Mouse (Mus musculus) testis, postnatal 10 days (tissue): ENCODE measurements around the gene Fzd4.

ENCODE experiments used
- DNase-seq: peaks from one replicate; pipeline ENCODE4 v3.0.0; 2021; ENCODE audit warnings: low spot score

Gene Fzd4

DNA sequence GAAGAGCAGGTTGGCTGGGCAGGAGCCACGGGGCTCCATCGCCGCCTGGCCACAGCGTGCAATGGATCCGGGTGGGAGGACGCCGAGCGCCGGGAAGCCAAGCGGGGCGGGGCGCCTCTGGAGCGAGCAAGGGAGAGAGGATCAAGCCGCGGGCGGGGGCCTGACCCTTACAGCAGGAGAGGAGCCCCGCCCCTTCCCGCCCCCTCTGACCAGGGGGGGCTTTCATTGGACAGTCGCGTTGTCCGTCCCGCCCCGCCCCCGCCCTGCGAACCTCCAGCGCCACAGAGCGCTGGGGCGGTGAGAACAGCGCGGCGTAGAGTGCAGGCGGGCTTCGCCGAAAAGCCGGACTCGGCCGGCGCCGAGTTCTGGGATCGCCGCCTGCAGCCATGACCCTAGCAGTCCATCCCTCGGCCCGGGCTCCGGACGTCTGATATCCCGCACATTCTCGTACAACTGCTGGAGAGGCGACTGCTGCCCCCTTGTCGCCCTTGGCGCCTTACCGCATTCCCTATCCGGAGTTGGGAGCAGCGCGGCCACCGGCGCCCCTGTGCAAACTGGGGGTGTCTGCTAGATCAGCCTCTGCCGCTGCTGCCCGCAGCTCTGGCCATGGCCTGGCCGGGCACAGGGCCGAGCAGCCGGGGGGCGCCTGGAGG is at the start of gene Fzd4, which contains the start of gene Tmem135:
Gene Fzd4, plus strand, starts transcription at position 275 of the 653 bp plus-strand sequence.
Gene Tmem135, minus strand, starts transcription at position 142 of the 653 bp plus-strand sequence.
- DNase-seq, result peak; percentile 96

DNA sequence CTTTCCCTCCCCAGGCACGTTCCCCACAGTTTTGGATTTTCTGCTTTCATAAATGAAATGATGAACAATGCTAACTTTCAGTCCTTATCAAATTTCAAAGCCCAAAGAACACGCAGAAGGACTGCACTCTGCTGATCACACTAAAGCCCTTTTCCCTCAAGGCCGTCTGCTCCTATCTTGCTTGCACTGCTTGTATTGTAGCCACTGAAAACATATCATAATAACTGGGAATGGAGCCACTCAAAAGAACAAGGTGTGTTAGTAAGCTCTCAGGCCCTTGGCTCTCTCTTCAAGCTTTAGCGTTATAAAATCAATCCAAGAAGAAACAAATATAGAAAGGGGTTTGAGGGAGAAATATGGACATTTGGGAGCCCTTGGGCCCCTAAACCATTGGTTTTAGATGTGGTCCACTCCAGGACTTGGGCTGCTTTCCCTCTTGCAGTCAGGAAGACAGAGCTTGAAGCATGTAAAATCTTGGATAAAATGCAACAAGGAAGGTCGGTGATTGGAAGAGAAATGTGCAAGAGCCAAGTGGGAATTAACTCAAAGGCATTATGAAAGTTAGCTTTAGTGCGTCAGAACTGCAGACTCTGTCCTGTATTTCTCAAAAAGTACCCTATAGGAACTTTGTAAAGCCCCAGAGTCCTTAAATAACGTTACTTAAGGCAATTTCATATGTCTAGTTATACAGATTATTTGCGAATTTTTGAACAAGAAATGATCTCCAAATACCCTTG is 48.5 kb upstream of the Fzd4 start:
- DNase-seq, result no peak

DNA sequence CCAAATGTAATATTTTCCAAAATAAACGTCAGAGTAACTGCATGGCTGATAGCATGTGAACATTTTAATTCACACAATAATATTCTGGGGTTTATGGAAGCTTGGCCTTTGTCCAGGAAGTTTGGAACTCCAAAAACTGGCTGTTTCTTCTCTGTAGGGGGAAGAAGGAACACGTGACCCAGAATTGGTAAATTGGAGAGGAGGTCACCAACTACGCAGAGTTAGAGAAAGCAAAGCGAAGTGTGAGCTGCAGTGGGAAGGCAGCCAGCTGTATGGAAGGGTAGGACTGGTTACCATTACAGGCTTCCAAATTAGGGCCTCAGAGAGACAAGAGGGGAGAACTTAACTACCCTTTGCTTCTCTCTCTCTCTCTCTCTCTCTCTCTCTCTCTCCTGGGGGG is 47.8 kb upstream of the Fzd4 start:
- no peak for DNase-seq

DNA sequence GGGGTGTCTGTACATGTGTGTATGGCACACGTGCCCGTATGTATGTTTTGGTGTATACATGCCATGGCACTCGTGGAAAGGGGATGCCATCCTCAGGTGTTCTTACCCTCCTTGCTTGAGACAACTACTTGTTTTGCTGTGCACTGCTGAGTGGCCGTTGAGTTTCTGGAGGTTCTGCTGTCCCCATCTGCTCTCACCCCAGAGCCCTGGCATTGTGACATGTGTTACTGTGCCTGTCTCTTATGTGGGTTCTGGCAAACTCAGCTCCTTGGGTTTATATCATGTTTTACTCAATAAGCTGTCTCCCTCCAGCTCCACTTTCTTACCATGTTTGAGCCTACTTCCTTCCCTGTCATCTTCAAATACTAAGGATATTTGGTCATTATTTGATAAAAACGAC is 40.2 kb upstream of the Fzd4 start:
- DNase-seq, result no peak

DNA sequence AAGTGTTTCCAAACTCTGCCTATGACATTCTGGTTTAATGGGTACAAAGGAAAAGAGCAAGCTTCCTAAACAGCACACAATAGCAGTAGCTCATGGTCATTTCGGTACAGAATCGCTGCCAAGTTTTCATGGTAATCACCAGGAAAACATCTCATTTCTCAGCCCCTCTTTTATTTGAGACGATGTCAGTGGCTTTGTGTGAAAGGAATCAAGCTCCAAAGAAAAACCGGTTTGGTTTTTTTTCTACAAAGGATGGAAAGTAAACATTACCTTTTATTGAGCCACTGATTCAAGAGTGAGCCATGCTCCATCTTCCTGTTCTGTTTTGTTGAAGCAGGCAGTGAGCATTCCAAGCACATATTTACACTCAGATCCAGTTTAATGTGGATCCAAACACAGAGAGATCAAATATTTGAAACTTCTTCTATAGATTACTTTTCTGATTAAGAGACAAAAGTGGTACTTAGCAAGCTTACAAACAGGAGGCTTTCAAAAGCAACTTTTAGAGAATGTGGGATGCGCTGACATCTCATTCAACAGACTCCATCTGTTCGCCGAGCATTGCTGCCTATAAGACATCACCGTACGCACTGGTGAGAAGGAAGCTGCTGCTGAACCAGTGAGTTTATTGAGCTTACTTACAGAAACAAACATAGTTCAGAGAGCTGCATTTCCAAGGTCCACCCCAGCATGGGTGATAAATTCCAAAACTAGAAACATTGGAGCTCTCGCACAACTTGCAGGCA is 38.8 kb upstream of the Fzd4 start:
- DNase-seq, result no peak

DNA sequence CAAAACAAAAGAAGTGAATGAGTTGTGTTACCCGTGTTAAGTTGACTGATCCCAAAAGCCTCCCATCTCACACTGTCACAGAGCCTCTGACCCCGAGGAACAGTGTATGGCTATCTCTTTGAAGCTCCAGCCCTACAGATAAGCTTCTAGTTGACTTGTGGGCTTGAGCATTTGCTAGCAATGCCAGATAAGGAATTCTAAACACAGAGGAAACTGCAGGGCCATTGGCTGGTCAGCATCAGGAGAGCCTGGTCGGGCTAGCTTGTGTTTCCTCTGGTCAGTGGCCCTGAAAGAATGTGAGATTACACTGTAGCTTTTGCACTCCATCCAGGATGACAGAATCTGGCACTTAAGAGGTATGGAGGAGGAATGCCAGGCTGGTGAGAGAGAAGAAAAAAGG is 36.5 kb upstream of the Fzd4 start:
- DNase-seq, result no peak

DNA sequence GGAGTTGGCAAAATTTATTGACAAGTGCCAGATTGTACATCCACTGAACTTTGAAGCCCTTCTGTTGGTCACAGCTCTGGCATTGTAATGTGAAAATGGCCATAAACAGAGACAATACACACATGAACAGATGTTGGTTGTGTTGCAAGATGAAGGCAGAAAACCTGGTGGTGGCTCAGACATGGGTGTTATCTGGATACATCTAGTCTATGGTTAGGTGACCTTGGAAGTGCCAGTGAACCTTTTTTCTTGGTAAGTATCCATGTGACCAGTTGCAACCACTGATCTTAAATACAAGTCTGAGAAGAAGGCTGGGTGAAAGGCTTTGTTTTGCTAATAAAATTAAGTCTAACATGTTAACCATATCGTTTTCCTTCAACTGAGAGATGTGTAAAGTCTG is 34.1 kb upstream of the Fzd4 start:
- no peak for DNase-seq

DNA sequence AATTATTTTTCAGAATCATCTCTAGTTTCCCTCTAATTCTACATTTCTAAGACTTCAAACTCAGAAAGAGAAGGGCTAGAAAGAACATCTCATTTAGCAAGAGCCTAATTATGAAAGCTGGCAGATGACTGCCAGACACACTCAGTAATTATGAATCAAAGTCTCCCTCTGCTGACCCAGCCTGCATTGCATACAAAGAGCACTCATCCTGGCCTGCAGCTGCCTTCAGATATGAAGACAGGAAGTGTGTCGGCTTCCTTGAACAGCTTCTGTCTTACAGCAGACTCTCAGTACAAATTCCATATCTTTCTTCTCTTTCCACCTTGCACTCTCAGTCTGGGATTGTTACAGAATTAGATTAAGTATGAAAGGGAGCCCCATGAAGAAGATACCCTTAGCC is 33.2 kb upstream of the Fzd4 start:
- peak; percentile 54 for DNase-seq

DNA sequence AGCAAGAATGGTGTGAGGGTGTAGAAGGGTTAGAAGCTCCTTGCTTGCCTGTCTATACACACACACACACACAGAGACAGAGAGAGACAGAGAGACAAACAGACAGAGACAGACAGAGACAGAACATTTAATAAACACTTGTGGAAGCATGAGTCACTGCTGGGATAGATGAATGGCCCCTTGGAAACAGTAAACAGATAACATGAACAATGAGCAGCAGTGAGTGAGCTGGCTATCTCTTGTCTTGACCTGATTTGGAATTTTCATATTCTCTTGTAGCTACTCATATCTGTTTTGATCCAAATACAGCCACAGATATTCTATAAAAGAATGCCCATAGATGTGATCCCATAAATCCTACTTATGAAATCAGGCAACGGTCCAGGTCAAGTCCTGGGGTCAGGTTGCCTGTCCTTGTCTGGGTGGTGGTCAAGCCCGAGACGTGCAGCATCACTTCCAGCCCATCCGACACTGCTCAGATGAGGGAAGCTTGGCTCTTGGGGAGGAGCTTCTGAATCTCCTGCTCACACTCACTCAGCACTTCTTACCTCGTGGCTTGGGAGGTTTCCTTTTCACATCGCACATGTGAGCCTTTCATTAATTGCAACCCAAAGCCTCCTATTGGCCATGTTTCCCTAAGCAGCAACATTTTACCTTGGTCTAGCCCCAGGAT is 32.4 kb upstream of the Fzd4 start:
- no peak for DNase-seq

DNA sequence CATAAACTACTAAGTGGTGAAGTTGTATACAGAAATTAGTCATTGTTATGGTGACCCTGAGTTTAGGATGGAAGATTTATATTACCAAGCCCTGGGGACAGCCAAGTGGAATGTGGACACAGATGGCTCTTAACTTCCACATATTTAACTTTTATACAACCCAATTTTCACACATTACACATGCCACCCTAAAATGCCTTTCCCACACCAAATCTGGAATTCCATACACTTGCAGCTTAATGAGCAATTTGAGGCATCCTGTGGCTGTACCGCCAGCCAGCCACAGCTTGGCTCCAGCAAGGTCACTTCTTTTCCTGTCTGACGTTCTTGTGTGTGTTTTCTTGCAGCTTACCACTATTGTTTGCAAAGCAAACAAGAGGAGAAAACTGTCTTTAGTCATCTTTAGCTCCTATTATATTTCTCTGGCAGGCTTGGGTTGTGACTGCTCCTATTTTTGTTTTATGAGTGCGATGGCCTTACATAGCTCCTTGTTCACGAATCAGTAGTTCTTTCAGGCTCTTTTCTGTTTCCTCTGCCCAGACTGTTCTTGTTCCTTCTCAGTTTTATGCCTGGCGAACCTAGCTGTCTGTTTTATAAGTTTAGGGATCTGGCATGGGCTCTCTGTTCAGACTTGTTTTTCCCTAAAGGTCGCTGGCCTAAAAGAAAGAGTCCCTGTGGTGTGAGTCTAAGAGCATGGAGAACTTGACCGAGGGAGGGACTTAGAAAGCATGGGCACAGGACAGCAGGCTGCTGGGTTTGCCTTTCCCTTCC is 23.0 kb upstream of the Fzd4 start:
- DNase-seq, result no peak

DNA sequence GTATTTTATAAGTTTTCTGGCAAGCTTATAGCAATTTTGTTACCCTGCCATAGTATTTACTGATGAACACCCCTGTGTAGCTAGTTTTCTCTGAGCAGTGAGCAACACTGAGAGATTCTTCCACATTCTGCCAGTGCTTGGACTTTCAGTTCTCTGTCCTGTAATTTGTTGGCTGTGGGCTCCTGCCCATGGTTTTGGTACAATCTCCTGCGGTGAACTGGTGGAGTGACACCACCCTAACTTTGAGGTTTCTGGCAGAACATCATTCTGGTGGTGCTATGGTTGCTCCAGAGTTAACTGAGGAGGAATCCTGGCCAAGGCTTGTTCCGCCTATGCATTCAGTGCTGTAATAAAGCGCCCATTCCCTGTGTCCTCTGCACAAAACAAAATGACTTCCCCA is 21.3 kb upstream of the Fzd4 start:
- DNase-seq, result no peak

DNA sequence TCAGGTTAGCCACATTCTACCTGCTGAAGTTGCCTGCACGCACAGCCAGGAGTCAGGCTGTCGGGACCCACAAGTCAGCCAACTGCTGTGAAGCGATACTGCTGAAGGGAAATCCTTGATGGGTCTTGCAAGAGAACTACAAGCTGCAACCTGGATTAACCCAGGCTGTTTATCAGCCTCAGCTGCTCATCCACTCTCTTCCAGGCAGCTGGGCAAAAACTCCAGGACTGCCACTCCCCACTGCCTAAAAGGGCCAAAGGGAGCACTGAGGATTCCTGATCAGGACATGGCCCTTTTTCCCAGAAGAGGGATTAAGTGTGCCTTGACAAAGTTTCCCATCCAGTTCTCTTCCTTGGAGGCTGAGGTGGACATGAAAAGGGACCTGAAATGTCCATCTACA is 15.2 kb upstream of the Fzd4 start:
- DNase-seq, result no peak

DNA sequence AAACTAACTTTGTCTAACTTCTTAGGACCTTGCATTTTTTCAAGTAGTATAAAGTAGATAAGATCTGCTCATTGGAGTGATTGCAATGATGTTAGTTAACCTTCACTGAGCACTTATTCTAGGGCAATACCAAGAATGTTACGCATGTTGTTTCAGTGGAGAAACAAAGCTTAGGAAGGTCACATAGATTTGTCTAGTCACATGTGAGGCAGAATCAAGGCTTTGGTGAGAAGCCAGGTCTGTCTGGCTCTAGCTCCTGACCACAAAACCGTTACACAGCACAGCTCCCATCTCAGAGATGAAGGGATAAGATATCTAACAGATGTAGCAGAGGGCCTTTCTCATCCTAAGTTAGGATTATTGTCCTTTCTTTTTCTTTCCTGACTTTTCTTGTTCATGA is 13.5 kb upstream of the Fzd4 start:
- DNase-seq, result no peak

DNA sequence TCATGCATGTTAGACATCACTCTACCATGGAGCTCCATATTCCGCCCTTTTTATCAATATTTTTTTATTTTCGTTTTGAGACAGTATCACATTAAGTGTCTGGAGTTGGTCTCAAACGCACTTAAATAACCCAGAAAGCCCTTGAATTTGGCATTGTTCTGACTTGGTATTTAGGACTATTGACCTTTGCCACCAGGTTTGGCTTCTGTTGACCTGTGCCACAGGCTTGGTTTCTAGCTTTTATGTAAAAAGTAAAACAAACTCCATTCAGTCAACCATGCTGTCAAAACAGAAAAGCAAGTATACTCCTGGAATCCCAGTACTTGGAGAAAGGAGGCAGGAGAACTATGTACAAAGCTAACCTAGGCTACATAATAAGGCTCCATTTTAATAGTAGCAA is 12.9 kb upstream of the Fzd4 start:
- DNase-seq, result no peak

DNA sequence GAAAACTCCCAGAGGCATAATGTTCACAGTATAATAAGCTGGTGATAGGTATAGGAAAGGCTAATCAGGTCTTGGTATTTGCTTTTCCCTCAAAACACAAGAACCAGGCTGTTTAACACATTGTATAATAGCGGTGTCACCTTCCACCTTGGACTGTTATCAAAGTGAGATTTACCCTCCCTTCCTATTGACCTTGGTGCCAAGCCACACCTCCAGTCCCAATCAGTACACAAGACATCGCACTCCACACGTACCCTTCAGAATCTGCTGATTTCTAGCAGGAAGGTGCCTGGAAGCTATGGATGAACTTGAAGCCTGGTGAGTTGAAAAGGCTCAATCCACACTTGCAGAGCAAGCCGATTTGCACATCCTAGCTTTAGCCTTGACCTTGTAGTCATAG is 12.3 kb upstream of the Fzd4 start:
- no peak for DNase-seq

DNA sequence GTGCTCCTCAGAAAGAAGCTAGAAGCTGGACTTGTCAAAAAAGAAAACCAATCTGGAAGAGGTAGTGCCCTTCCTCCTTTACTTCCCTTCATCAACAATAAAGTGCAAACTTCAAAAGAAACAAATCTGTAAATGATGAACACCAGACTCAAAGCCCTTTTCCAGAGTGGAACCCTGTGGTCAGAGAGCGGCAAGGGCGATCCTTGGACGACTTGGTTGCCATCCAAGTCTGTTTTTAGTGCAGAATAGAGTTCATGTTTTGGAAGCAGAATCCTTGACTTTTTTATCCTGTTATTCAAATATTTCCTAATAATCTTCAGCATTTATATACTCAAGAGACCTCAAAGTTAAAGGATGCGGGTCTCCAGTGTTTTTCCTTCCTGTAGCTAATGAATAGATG is 11.8 kb upstream of the Fzd4 start:
- DNase-seq, result no peak

DNA sequence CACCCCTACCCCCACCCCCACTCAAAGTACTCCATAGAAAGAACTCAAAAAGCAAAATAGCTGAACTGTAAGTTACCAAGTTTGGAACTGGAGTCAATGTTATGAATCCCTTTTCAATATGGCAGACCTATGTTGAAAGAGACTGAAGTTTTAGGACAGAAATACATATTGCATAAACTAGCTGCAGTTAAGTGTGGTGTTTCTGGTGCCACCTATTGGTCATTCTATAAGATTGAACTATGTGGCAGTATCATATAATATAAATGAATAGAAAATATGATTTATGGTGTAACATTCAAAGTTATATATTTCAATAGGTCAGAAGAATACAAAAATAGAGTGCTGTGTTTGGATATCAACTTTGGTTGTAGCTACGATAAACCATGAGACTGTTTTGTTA is 11.3 kb upstream of the Fzd4 start:
- DNase-seq, result no peak

DNA sequence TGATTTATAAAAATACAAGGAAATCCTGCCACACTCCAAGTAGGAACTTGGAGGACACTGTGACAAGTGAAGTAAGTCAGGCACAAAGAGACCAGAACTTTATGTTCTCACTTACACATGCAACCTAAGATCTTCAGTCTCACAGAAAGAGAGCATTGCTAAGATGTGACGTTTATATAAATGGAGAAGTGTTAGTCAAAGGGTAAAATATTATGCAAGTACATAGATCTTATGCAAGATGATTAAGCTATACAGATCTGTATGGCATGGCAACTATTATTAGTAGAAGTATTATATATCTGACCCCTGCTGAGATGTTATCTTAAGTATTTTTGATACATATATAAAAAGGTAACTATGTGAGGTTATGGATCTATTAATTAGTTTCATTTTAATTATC is 8.8 kb upstream of the Fzd4 start:
- no peak for DNase-seq

DNA sequence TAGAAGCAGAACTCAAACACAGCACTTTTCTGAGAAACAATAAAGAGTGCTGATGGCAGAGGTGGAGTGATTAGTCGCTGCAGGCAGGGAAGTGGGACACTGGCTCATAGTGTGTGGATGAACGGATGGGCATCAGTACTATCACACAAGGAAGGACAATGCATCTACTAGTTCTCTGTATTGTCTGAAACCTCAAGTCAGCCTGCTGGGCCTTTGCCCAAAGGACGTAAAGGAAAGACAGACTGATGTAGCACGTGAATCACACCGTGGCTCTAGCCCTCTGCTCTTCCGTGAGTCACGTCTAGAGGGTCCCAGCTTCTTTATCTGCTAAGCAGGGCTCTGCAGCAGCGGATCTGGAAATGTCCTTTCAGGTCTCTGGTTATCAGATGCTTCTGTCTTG is 7.8 kb upstream of the Fzd4 start:
- no peak for DNase-seq

DNA sequence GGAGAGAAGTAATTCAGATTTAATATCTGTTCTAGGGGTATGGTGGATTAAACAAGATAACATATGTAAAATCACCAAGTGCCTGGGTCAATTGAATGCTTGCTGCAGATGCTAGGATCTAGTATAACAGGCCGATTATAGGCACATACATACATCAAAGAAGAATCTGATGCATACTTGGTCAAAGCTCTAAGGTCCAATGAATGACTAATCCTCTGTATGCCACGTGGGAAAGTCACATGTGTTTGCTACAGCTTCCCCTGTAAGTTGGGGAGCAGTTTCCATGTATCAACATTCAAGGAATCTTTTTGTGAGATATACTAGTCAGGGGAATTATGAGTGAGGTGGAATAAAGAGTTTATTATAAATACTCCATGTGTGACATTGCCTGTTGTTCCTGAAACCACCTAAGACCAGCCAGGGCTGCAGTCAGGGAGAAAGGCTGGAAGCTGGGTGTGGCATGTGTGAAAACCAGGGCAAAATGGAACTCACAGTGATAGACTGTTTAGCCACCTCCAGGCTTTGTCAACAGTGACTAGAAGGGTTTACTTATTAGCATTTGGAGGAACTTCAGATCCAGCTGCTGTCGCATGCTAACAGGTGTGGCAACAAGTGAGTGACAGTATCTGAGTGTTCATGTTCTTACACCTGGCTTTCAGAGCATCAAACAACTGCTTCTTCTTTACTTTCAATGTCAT is 6.2 kb upstream of the Fzd4 start:
- no peak for DNase-seq

DNA sequence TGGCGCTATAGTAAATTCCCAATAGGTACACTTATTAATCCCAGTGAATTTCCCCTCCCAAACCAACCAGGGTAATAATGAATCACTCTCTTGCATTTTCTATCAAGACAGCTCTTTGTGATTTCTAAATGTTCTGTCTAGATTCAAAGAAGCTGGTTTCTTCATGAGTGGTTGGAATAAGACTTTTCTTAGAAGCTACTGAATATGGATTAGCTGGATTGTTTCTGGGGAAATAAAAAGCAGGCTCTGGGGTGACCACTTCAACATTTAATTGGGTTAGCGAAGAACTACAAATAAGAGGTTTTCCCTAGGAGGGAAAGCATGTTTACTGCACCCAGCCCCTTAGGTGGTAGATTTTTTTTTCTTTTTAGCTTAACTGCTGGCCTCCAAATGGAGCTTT is 3.4 kb upstream of the Fzd4 start:
- DNase-seq, result no peak
